Mouse (Mus musculus): ENCODE measurements around the gene Best2. TPM values are rescaled to one million over a fixed set of nuclear protein-coding genes. Genes with fewer than 3 reads are reported as not detected.

Best2 gene
- total RNA-seq, 1 experiment from 2014 or later, result not detected

DNA sequence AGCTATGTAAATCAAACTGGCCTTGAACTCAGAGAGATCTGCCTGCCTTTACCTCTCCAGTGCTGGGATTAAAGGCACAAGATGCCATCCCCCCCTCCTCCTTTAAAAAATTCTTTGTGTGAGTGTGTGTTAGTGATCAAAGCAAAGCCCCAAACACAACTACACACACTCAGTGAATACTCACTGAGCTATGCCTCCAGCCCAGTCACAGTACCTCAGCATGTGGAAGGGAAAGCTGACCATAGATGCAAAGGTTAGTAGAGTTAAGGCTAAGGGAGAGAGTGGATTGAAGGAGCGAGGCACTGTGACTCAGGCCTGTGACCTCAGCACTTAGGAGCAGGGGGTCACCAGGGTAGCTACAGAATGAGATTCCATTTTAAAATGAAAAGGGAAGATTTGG is 41.3 kb downstream of the Best2 start:
- no peak for ATAC-seq (ENCODE audit: extremely low read depth, insufficient number of reproducible peaks, low FRiP score, poor library complexity, severe bottlenecking)

DNA sequence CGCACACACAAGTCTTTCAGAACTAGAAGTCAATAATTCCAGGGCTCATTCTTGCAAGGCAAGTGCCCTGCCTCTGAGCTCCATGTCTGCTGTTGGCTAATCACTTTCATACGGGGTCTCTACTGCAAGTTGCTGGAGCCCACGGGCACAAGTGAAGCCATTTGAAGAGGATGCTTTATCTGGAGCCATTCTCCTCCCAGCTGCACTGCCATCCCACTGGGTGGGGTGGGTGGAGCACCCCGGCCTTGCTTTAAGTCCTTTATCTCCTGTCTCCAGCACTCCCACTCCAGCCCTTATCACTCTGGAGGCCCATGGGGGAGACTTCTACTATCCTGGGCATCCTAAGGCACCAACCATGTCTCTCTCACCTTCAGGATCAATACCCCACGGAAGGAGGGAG is 43.4 kb downstream of the Best2 start:
- no peak for ATAC-seq (ENCODE audit: extremely low read depth, insufficient number of reproducible peaks, low FRiP score, poor library complexity, severe bottlenecking)

DNA sequence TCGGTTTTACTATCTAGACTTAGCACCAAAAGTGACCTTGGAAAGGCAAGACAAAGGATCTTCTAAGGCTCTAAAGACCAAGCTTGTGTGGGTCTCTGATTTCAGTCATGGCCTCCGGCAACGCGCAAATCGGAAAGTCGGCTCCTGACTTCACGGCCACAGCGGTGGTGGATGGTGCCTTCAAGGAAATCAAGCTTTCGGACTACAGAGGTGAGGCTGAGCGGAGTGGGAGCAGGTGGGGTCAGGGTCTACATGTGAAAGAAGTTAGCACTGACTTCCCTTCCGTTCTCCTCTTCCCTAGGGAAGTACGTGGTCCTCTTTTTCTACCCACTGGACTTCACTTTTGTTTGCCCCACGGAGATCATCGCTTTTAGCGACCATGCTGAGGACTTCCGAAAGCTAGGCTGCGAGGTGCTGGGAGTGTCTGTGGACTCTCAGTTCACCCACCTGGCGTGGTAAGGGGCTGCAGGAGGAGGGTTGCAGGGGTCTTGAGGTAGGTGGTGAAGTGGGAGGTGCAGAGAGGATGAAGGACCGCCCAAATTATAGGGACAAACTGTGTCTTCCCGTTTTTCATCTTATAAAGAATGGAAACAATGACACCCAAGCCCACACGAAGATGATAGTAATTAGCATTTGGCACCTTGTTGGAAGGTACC is 44.1 kb downstream of the Best2 start:
- no peak for ATAC-seq (ENCODE audit: extremely low read depth, insufficient number of reproducible peaks, low FRiP score, poor library complexity, severe bottlenecking)

DNA sequence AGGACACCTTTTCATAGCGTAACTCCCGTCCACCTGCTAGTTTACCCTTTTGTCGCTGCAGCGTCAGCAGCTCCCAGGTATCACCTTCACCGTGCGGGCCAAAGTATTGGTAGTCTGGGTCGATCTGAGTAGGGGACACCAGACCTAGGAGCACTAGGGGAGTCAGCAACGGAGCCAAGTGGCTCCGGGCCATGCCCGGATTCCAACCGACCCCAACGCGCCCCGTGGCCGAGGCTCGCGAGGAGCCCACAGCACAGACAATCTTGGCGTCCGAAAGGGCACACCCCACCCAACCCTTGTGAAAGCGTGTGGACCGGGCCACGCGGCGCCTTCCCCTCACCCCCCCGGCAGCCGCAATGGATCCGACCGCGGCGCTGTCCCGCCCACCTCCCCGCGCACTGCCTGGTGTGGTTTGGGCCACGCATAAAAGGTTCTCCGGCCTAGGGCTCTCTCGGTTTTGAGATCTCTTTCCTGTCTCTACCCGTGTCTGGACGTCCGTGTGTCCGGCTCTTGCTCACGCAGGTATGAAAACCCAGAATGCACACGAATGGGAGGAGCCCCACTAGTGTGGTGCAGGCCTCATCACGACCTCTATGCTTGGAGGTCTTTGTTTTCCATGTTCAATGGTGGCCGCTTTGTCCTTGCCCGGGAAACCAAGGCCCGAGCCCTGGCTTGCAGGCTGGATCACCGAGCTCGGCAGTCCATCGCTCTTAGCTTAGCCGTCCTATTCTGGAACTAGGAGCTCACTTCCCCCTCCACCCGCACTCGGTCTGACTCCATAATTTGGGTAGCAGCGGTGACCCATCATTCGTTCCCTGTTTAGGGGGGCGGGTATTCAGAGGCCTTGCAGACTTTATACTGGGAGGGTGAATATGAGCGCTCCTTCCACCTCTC is 44.8 kb downstream of the Best2 start, which contains the start of the genes Gm49661, Prdx2 and Rnaseh2a:
Gm49661 (minus strand) TSS at position 193 of the 894 bp plus-strand sequence.
Prdx2 (plus strand) TSS at position 347 of the 894 bp plus-strand sequence.
Rnaseh2a (minus strand) TSS at position 527 of the 894 bp plus-strand sequence.
- no peak for ATAC-seq (ENCODE audit: extremely low read depth, insufficient number of reproducible peaks, low FRiP score, poor library complexity, severe bottlenecking)

DNA sequence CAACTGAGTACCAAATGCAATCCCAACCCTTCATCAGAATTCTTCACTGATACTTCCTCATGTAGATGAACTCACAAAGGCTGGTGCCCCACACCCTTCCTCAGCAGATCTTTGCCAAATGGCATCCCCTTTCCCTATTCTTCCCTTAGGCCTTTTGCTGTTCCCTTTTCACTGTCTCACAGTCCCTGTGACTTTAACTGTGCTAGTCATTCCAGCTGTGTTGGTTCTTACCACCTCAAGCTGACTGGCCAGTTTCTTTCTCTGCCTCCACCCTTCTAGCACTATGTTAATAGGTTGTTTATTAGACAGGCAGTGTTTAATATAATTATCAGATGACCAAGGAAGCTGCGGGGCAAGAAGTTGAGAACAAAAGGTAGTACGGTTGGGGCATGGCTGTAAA is 45.7 kb downstream of the Best2 start:
- no peak for ATAC-seq (ENCODE audit: extremely low read depth, insufficient number of reproducible peaks, low FRiP score, poor library complexity, severe bottlenecking)

DNA sequence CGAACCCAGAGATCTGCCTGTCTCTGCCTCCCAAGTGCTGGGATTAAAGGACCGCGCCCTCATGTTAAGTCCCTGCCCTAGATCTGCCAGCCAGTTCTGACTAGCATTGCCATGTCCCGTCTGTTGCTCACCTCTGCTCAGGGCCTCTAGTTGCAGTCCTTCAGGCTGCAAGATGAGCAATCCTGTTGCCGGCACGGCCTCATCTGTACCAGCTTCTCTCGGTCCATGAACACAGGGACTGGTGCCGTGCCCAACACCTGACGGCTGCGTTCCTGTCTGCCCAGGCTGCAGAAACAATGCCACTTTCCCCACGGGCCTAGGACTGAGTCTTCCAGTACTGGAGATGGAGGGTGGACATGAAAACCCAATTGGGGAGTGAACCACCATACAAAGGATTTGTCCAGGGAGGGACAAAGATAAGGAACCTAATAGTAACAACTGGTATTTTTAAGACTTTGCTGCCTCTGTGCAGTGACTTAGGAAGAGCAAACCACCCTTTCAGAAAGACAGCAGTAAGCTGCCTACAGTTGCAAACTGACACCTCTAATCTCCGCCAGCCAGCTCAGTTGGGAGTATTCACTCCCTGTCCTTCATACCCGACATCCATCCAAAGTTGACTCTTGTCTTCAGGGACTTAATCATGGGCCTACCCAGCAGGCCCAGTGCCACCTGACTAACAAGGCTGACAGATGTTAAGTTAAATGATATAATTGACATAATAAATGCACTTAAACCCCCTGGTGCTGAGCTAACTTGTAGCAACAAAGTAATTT is 46.6 kb downstream of the Best2 start:
- ATAC-seq (ENCODE audit: extremely low read depth, insufficient number of reproducible peaks, low FRiP score, poor library complexity, severe bottlenecking), result no peak

DNA sequence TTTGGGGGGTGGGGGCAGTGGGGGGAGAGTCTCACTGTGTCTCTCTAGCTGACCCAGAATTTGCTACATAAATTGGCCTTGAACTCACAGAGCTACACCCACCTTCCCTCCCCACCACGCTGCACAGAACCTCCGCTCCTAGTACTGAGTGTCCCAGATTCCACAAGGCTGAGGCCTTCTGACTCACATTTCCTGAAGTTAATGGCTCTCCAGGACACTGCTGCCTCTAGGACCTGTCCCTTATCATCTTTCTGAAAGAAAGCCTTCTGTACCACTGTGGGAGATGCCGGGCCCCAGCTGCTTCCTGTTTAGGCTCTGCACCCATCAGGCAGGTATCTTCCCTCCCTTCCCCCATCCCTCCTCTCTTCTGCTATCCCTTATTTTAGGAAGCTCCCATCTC is 47.7 kb downstream of the Best2 start:
- ATAC-seq (ENCODE audit: extremely low read depth, insufficient number of reproducible peaks, low FRiP score, poor library complexity, severe bottlenecking), result no peak

DNA sequence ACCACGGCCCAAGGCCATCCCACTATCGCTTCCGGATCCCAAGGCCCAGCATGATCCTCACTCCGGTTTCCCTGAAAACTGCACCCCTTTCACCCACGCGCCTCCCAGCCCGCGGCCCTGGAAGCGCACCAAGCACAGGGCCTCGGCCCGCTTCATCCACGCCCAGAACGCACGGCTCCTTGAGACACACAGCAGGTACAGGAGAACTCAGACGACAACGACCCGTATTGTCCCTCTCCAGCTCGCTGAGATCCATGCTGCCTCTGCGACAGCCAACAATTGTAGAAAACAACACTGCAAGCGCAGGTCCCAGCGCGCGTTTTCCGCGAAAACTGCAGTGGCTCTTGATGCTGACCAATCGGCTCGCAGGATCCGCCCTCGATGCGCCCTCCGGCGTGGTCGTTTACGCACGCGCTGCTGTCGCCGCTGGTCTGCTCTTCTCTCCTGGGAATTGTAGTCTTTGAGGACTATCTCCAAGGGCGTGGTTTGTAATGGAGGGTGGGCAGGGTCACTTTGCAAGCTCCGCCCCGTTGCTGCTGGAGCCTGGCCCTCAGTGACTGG is 48.5 kb downstream of the Best2 start:
- peak; percentile 89 for ATAC-seq (ENCODE audit: extremely low read depth, insufficient number of reproducible peaks, low FRiP score, poor library complexity, severe bottlenecking)

DNA sequence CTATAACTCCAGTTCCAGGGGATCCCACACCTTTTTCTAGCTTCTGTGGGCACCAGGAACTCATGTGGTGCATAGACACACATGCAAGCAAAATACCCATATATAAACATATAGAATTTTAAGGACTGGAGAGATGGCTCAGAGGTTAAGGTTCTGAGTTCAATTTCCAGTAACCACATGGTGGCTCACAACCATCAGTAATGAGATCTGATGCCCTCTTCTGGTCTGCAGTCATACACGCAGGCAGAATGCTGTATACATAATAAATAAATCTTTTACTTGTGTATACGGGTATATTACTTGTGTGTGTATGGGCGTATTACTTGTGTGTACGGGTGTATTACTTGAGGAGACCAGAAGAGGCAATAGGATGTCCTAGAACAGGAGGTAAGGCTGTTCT is 50.4 kb downstream of the Best2 start:
- ATAC-seq (ENCODE audit: extremely low read depth, insufficient number of reproducible peaks, low FRiP score, poor library complexity, severe bottlenecking), result no peak

DNA sequence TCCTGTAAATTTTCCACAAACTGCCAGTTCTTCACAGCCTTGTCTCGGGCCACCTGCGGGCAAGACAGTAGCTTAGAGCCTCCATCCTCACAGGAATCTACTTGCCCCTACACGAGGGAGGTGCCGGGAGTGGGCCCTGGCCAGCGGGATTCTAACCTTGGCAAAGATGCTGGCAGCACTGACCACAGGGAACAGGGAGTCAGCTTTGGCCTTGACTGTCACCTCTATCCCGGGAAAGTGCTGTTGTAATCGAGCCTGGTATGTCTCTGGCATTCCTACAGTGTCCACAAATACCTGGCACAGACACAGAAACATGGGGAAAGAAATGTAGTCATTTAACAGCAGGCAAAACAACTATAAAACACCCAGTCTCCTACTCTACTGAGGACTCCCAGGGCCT is 54.5 kb downstream of the Best2 start:
- no peak for ATAC-seq (ENCODE audit: extremely low read depth, insufficient number of reproducible peaks, low FRiP score, poor library complexity, severe bottlenecking)

Other genes with a start within 250 kb of the Best2 start
- gene Nfix, start 214.2 kb downstream of the Best2 start, total RNA-seq (2017), result 1.7 and 3.4 TPM in 2 replicates
- gene Dand5, start 191.7 kb downstream of the Best2 start, total RNA-seq (2017), result 4.5 and 5.5 TPM in 2 replicates
- 14.1 and 16.7 TPM in 2 replicates for gene Gadd45gip1, start 183.0 kb downstream of the Best2 start, total RNA-seq (2017)
- gene Rad23a, start 173.9 kb downstream of the Best2 start, total RNA-seq (2017), result 46.6 and 57.8 TPM in 2 replicates
- gene Calr, start 167.6 kb downstream of the Best2 start, total RNA-seq (2017), result 690 and 751 TPM in 2 replicates
- 50.7 and 56.2 TPM in 2 replicates for gene Farsa, start 157.5 kb downstream of the Best2 start, total RNA-seq (2017)
- gene Syce2, start 142.4 kb downstream of the Best2 start, total RNA-seq (2017), result 4.4 and 5.5 TPM in 2 replicates
- gene Gcdh, start 120.6 kb downstream of the Best2 start, total RNA-seq (2017), result 21.0 and 21.5 TPM in 2 replicates
- gene Klf1, start 112.6 kb downstream of the Best2 start, total RNA-seq (2017), result not detected in 2 replicates
- gene Dnase2a, start 106.0 kb downstream of the Best2 start, total RNA-seq (2017), result 31.7 and 34.7 TPM in 2 replicates
- gene Mast1, start 77.2 kb downstream of the Best2 start, total RNA-seq (2017), result 0.12 and 0.23 TPM in 2 replicates
- not detected in 2 replicates for gene Rtbdn, start 67.5 kb downstream of the Best2 start, total RNA-seq (2017)
- gene Gm49661, start 45.1 kb downstream of the Best2 start, total RNA-seq (2017), result not detected in 2 replicates
- 92.5 and 96.9 TPM in 2 replicates for gene Prdx2, start 44.9 kb downstream of the Best2 start, total RNA-seq (2017)
- gene Rnaseh2a, start 44.8 kb downstream of the Best2 start, total RNA-seq (2017), result 26.5 and 36.0 TPM in 2 replicates
- gene Junb, start 35.8 kb downstream of the Best2 start, total RNA-seq (2017), result 867 and 1,013 TPM in 2 replicates
- gene Hook2, start 23.9 kb downstream of the Best2 start, total RNA-seq (2017), result 8.6 and 12.0 TPM in 2 replicates
- 38.9 and 43.1 TPM in 2 replicates for gene Asna1, start 10.8 kb upstream of the Best2 start, total RNA-seq (2017)
- 124 and 193 TPM in 2 replicates for gene Trir, start 12.3 kb upstream of the Best2 start, total RNA-seq (2017)
- gene Tnpo2, start 22.4 kb upstream of the Best2 start, total RNA-seq (2017), result 16.9 TPM in 2 replicates
- 6.3 and 7.9 TPM in 2 replicates for gene Fbxw9, start 45.5 kb upstream of the Best2 start, total RNA-seq (2017)
- not detected in 2 replicates for gene Gm5741, start 53.5 kb upstream of the Best2 start, total RNA-seq (2017)
- gene Dhps, start 57.2 kb upstream of the Best2 start, total RNA-seq (2017), result 41.9 and 48.2 TPM in 2 replicates
- gene Wdr83os, start 66.2 kb upstream of the Best2 start, total RNA-seq (2017), result 22.0 and 23.6 TPM in 2 replicates
- 15.8 and 17.6 TPM in 2 replicates for gene Wdr83, start 66.8 kb upstream of the Best2 start, total RNA-seq (2017)
- gene Man2b1, start 68.7 kb upstream of the Best2 start, total RNA-seq (2017), result 192 and 197 TPM in 2 replicates
- gene Zfp791, start 108.6 kb upstream of the Best2 start, total RNA-seq (2017), result not detected in 2 replicates
- gene Cks1brt, start 137.4 kb upstream of the Best2 start, total RNA-seq (2017), result not detected in 2 replicates
- gene Olfr371, start 211.5 kb upstream of the Best2 start, total RNA-seq (2017), result not detected in 2 replicates

All from neutrophil, adult 5-6 weeks (primary cell).